Mouse (Mus musculus): ENCODE measurements around the gene Akr1b3.
"Not testable (repeated sequence)": the region's sequence is repeated elsewhere in the genome, so short reads cannot be mapped to it uniquely, and the experiment has no call there.

Gene Akr1b3

DNA sequence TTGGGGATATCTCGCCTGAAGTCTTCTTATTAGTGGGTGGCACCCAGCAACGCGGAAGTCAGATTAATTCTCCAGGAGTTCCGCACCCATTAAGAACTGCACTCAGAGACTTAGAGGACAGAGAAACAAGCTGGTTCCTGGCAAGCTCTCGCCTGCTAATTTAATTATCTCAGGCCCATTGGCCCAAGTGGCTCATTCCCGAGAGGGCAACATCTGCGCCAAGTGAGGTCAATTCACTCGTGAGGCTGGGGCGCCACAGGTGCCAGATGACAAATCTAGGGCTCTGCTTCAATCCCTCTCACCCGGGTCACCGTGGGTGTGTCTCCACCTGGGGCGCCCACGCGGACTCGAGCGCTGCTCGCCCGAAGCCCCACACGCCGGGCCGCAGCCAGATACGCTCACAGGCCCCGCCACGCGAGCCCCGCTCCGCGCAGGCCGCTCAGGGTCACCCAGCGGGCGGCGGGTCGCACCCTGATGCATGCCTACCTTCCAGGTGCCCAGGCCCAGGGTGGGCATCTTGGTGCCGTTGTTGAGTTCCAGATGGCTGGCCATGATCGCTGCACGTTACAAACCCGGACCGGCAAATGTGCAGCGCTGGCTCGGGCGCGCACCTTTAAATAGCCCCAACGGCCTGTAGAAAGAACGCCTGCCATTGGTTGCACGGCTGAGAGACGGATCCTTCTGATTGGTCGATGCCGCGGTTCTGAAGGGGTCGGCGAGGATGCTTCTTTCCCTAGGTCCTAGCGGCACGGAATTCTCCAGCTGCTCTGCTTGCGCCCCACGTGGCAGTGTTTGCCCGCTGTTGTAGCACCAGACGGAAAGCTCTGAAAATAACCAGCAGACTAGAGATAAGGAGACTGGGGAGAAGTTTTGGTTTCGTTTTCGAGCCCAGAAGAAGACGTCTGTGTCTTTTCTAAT lies at the start of gene Akr1b3:
TSS of gene Akr1b3 (minus strand) at position 625 of the 918 bp plus-strand sequence.
- in situ Hi-C loops (cut with MboI; ENCODE audit: low pct_unique_long_range_greater_than_20kb in 1 of 2, low sequenced_read_pairs in 2 of 2, unreplicated experiment in 1 of 2): no loop called here

GRCm38 (mm10) chr6:34364217-34365136 lies 47.2 kb upstream of the Akr1b3 start:
- in situ Hi-C loops (cut with MboI; ENCODE audit: low pct_unique_long_range_greater_than_20kb in 1 of 2, low sequenced_read_pairs in 2 of 2, unreplicated experiment in 1 of 2): no loop called here

- in situ Hi-C loops (cut with MboI; ENCODE audit: low pct_unique_long_range_greater_than_20kb in 1 of 2, low sequenced_read_pairs in 2 of 2, unreplicated experiment in 1 of 2): no loop called here
Observed at GRCm38 (mm10) chr6:34355841-34356240, 38.6 kb upstream of the Akr1b3 start.

GRCm38 (mm10) chr6:34355349-34355747 lies 38.1 kb upstream of the Akr1b3 start:
- in situ Hi-C loops (cut with MboI; ENCODE audit: low pct_unique_long_range_greater_than_20kb in 1 of 2, low sequenced_read_pairs in 2 of 2, unreplicated experiment in 1 of 2): no loop called here

DNA sequence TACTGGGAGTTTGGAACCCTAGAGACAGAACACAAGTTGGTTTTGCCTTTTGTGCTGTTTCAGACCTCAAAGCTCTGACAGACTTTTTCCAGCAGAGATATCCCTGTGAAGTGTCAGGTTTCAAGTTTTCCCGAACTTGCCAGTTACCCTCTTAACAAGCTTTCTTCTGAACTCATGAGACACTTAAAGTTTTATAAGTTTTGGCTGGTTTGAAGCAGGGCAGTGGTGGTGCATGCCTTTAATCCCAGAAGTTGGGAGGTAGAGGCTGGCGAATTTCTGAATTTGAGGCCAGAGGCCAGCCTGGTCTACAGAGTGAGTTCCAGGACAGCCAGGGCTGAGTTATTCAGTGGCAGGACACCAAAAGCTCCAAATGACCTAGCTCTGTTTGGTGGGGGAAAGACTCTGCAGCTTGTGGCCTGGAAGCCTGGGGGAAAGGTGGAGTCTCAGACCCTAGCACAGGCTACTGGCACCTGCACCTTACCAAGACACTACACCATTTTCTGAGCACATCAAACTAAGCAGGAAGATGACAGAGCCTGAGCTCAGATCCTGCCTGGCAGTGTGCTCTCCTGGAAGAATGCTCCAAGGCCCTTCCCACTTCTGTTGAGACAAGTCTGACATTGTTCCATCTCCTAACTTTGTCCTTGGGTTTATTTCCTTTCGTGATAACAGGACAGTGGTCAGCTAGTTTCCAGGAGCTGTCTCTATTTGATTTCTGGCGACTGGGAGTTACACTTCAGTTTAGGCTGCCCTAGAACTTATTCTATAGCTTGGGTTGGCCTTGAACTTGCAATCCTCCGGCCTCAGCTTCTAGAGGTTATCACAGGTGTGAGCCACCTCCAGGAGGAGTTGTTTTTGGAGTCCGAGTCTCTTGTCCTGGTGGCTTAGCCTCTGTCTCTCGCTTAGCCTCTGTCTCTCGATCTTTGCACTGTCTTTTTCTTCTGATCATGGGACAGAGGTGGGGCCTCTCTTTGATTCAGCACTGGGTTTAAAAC lies 37.4 kb upstream of the Akr1b3 start:
- in situ Hi-C loops (cut with MboI; ENCODE audit: low pct_unique_long_range_greater_than_20kb in 1 of 2, low sequenced_read_pairs in 2 of 2, unreplicated experiment in 1 of 2): no loop called here

DNA sequence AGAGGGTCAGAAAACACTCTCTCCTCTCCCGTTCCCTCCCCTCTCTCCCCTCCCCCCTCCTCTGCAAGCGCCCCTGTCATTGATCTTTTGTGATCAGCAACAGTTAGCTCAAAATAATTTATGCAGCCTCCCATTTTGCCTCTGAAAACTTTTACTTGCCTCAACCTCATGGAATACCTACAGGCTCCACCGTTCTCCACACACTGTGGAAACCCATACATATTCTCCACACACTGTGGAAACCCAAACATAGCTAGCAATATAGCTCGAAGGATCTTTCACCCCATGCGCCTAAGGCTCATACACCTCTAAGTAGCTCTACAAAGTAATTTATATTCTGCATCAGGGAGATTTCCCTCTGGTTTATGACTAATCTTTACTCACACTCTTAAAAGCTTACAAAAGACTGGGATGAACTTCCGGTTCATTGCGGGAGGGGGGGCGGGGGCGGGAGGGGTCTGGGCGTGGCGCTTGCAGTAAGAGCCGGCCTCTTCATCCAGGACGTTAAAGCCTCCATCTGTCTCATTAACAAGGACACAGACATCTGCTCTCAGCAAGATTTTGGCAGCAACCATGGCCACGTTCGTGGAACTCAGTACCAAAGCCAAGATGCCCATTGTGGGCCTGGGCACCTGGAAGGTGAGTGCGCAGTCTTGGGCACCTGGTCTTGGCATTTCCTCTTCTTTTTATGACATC lies 36.5 kb upstream of the Akr1b3 start, which contains the start of gene Akr1b8:
TSS of gene Akr1b8 (plus strand) at position 462 of the 696 bp plus-strand sequence.
- in situ Hi-C loops (cut with MboI; ENCODE audit: low pct_unique_long_range_greater_than_20kb in 1 of 2, low sequenced_read_pairs in 2 of 2, unreplicated experiment in 1 of 2): no loop called here

GRCm38 (mm10) chr6:34352401-34352800 lies 35.1 kb upstream of the Akr1b3 start:
- in situ Hi-C loops (cut with MboI; ENCODE audit: low pct_unique_long_range_greater_than_20kb in 1 of 2, low sequenced_read_pairs in 2 of 2, unreplicated experiment in 1 of 2): no loop called here

DNA sequence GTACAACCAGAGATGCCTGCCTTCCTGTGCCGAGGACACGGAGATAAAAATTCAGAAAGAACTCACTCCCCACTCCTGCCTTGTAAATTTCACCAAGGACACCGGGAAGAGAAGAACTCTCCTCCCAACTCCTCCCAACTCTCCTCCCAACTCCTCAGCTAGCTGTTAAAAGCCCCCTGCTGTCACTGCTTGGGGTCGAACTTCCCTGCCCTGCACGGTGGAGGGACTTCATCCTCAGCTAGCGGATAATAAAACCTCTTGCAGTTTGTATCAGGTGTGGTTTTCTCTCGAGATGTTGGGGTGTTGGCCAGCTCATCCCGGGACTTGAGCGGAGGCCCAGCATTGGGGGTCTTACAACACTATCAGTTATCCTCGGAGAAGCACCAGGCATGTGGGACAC lies 34.2 kb upstream of the Akr1b3 start:
- in situ Hi-C loops (cut with MboI; ENCODE audit: low pct_unique_long_range_greater_than_20kb in 1 of 2, low sequenced_read_pairs in 2 of 2, unreplicated experiment in 1 of 2): not testable (repeated sequence)

GRCm38 (mm10) chr6:34350037-34350699 lies 32.9 kb upstream of the Akr1b3 start:
- in situ Hi-C loops (cut with MboI; ENCODE audit: low pct_unique_long_range_greater_than_20kb in 1 of 2, low sequenced_read_pairs in 2 of 2, unreplicated experiment in 1 of 2): no loop called here

DNA sequence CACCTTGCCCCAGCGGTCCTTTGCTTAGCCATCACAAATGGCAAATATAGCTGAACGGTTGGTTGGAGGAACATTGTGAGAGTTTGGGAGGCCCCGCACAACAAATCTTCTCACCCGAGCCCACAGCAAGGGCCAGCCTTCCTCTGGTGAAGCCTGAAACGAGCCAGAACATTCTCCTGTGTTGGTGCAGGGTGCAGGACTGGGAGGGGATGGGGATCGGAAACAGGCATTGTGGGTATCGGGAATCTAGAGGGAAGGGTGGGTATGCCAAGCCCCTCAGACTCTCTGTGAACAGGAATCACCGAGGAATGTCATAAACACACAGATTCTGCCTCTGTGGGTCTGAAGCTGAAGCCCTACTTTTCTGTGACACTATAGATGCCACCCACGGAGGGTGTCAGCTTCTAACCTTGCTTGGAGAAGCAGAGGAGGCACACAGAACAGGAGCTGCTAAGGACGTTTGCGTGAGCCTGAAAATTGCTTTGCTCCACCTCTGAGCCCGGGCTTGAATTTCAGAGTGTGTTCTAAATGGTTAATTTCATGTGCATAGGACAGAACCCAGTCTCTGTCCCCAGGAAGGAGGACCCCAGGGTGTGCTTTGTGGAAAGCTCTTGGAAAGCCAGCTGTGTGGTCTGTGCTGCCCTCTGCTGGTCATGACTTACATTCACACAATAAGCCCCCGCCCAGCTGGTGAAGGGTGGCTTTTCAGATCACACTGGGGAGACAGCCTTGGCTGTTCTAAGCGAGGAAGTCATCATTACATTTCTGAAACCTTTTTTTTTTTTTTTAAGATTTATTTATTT lies 29.0 kb upstream of the Akr1b3 start:
- in situ Hi-C loops (cut with MboI; ENCODE audit: low pct_unique_long_range_greater_than_20kb in 1 of 2, low sequenced_read_pairs in 2 of 2, unreplicated experiment in 1 of 2): loop anchor here (5.0 kb wide), 1 partner anchor 54 kb away; no protein-coding TSS in a partner anchor

- in situ Hi-C loops (cut with MboI; ENCODE audit: low pct_unique_long_range_greater_than_20kb in 1 of 2, low sequenced_read_pairs in 2 of 2, unreplicated experiment in 1 of 2): loop anchor here (5.0 kb wide), 1 partner anchor 53 kb away; no protein-coding TSS in a partner anchor
Observed at GRCm38 (mm10) chr6:34344935-34345334, 27.7 kb upstream of the Akr1b3 start.

DNA sequence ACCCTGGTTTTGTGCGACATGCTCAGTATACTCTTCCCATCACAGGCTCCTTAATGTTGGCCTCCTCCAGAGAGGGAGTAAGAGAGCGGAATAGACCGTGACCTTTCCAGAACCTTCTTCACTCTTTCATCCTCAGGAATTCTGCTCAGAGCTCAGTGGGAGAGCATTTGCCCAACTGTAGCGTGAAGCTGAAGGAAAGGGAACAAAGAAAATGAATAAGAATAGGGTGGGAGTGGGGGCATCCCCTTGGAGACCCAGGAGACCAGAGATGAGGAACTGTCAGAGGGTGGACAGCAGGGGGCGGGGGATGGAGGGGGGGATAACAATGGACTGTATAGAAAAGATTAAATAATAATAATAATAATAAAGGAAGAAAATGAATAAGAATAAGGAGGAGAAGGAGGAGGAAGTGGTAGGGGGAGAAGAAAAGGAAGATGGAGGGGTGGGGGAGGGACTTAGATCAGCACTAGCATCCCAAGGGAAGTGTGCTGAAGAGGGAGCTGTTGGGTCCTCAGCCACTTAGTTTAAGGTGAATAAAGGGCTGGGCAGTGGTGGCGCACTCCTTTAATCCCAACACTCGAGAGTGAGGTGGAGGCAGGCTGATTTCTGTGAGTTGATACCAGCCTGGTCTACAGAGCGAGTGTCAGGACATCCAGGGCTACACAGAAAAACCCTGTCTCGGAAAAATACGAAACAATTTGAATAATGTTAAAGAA lies 27.0 kb upstream of the Akr1b3 start:
- in situ Hi-C loops (cut with MboI; ENCODE audit: low pct_unique_long_range_greater_than_20kb in 1 of 2, low sequenced_read_pairs in 2 of 2, unreplicated experiment in 1 of 2): no loop called here

GRCm38 (mm10) chr6:34343426-34343825 lies 26.1 kb upstream of the Akr1b3 start:
- in situ Hi-C loops (cut with MboI; ENCODE audit: low pct_unique_long_range_greater_than_20kb in 1 of 2, low sequenced_read_pairs in 2 of 2, unreplicated experiment in 1 of 2): no loop called here

DNA sequence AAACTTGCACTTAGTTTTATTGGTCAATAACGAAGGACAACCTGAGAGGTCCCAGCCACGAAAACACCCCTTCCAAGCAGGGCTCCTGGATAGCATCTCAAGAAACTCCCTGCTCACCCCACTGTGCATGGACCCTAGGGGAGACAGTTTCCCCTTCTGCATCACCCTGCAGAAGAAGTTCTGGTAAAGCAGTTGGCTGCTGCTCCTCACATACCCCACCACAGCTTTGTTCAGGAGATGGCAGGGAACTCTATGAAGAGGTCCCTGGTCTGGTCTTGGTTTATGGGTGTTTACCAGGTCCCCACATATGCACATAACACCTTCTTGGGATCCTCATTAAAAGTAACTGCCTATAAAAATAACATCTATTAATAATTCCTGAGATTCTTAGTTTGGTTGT lies 25.2 kb upstream of the Akr1b3 start:
- in situ Hi-C loops (cut with MboI; ENCODE audit: low pct_unique_long_range_greater_than_20kb in 1 of 2, low sequenced_read_pairs in 2 of 2, unreplicated experiment in 1 of 2): no loop called here

- in situ Hi-C loops (cut with MboI; ENCODE audit: low pct_unique_long_range_greater_than_20kb in 1 of 2, low sequenced_read_pairs in 2 of 2, unreplicated experiment in 1 of 2): no loop called here
Observed at GRCm38 (mm10) chr6:34341991-34342390, 24.7 kb upstream of the Akr1b3 start.

DNA sequence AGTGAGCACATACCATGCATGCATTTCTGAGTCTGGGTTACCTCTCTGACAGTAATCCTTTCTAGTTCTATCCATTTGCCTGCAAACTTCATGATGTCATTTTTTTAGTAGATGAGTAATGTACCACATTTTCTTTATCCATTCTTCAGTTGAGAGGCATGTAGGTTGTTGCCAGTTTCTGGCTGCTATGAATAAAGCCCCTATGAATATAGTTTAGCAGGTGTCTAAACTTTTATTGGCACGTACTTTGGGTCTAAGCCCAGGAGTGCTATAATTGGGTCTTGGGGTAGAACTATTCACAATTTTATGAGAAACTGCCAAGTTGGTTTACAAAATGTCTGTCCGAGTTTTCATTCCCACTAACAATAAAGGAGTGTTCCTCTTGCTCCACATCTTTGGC lies 20.5 kb upstream of the Akr1b3 start:
- in situ Hi-C loops (cut with MboI; ENCODE audit: low pct_unique_long_range_greater_than_20kb in 1 of 2, low sequenced_read_pairs in 2 of 2, unreplicated experiment in 1 of 2): no loop called here
